8 mouse cellular contexts compared by ENCODE assay signal in genomic region chr2:150666723-150667064, GRCm38 (mm10). TPM values are rescaled to one million over a fixed set of nuclear protein-coding genes. Genes with fewer than 3 reads are reported as not detected.
DNase-seq lines count a peak whose midpoint lies in the region; ATAC-seq lines count a peak whose summit lies in the region.
"Had no signal": no experiment of that assay in that cellular context is flagged by ENCODE, and none has a peak within 500 bp of the region (broad histone marks: within the 10 kb centered on the region; RNA-seq: fewer than 3 reads in every experiment).

No protein-coding gene starts in this region.

- H3K27ac ChIP-seq in forebrain, embryonic 13.5 days: peak overlapping the region; percentile 82
- H3K27ac ChIP-seq in limb, embryonic 13.5 days: no peak overlapping the region

- peaks cover 28% of the 10 kb centered on the region for H3K27me3 ChIP-seq in megakaryocyte, embryonic 14.5 days (replicated peaks)
- no peaks in the 10 kb centered on the region for H3K27me3 ChIP-seq in forebrain, embryonic 13.5 days
- peaks cover 53% of the 10 kb centered on the region for H3K27me3 ChIP-seq in limb, embryonic 13.5 days
- no peaks in the 10 kb centered on the region for H3K27me3 ChIP-seq in splenic B cell, adult 2 months (ENCODE audit: control insufficient read depth, insufficient read depth, low read length, poor library complexity, severe bottlenecking)

- H3K4me3 ChIP-seq in megakaryocyte, embryonic 14.5 days (replicated peaks): peak overlapping the region; percentile 96
- peak overlapping the region; percentile 75 for H3K4me3 ChIP-seq in forebrain, embryonic 13.5 days
- peak overlapping the region; percentile 64 for H3K4me3 ChIP-seq in limb, embryonic 13.5 days

- H3K9ac ChIP-seq in forebrain, embryonic 13.5 days: peak overlapping the region; percentile 81
- H3K9ac ChIP-seq in limb, embryonic 13.5 days: peak overlapping the region; percentile 70; the same call in 1 of the 2 replicates

- ATAC-seq in megakaryocyte, adult 5-6 weeks (ENCODE audit: poor library complexity, severe bottlenecking): no peak; the same call in 1 of the 2 replicates
- ATAC-seq in forebrain, embryonic 13.5 days: no peak
- ATAC-seq in limb, embryonic 13.5 days (ENCODE audit: low FRiP score, low read depth): no peak

- H3K36me3 ChIP-seq in megakaryocyte, embryonic 14.5 days (replicated peaks; ENCODE audit: low read length): no peaks in the 10 kb centered on the region
- no peaks in the 10 kb centered on the region for H3K36me3 ChIP-seq in forebrain, embryonic 13.5 days (ENCODE audit: poor library complexity, severe bottlenecking)
- no peaks in the 10 kb centered on the region for H3K36me3 ChIP-seq in limb, embryonic 13.5 days
- no peaks in the 10 kb centered on the region for H3K36me3 ChIP-seq in splenic B cell, adult 2 months (ENCODE audit: control insufficient read depth, insufficient read depth, low read length, poor library complexity, severe bottlenecking)

- H3K9me3 ChIP-seq in megakaryocyte, embryonic 14.5 days: no peaks in the 10 kb centered on the region
- H3K9me3 ChIP-seq in forebrain, embryonic 13.5 days (replicated peaks): no peaks in the 10 kb centered on the region
- H3K9me3 ChIP-seq in limb, embryonic 13.5 days: no peaks in the 10 kb centered on the region

- H3K4me1 ChIP-seq in megakaryocyte, embryonic 14.5 days: peaks cover 63% of the 10 kb centered on the region
- H3K4me1 ChIP-seq in forebrain, embryonic 13.5 days: peaks cover 58% of the 10 kb centered on the region
- H3K4me1 ChIP-seq in limb, embryonic 13.5 days: peaks cover 16% of the 10 kb centered on the region

- WGBS in forebrain, embryonic 13.5 days: 34% methylated on average over 7 of the region's 7 CpGs
- 50% methylated on average over 7 of the region's 7 CpGs for WGBS in limb, embryonic 13.5 days

- H3K4me2 ChIP-seq in forebrain, embryonic 13.5 days: peak overlapping the region; percentile 86
- peak overlapping the region; percentile 96 for H3K4me2 ChIP-seq in limb, embryonic 13.5 days (replicated peaks)

- peak; percentile 77 for DNase-seq in splenic B cell, adult 2 months (ENCODE audit: low read depth, low spot score)
- no peak for DNase-seq in urinary bladder, postnatal 10 days (ENCODE audit: low spot score)
- DNase-seq in thymus, postnatal 14 days: no peak

RNA-seq across cellular contexts. Expression of gene Acss1, which starts 1.6 kb away (rescaled TPM):
- 2.8 and 13.4 TPM in 2 replicates for polyA plus RNA-seq in megakaryocyte, embryonic 14.5 days (2012; ENCODE audit: insufficient read depth, low replicate concordance)
- total RNA-seq in megakaryocyte, adult 5-6 weeks (2015): 12.4 and 15.1 TPM in 2 replicates
- 14.4 and 15.9 TPM in 2 replicates for total RNA-seq in megakaryocyte, adult 5-6 weeks (2017)
- polyA plus RNA-seq in forebrain, embryonic 13.5 days (2015; fragmentation: Nextera tagmentation; extraction: Ambion mirVana): 32.9 and 34.1 TPM in 2 replicates
- polyA plus RNA-seq in limb, embryonic 13.5 days (2015; fragmentation: Nextera tagmentation; extraction: Ambion mirVana): 4.1 and 4.5 TPM in 2 replicates

RNA-seq across cellular contexts. Expression of gene Vsx1, which starts 22.5 kb away (rescaled TPM):
- polyA plus RNA-seq in megakaryocyte, embryonic 14.5 days (2012; ENCODE audit: insufficient read depth, low replicate concordance): not detected in 2 replicates
- not detected in 2 replicates for total RNA-seq in megakaryocyte, adult 5-6 weeks (2015)
- total RNA-seq in megakaryocyte, adult 5-6 weeks (2017): not detected in 2 replicates
- 0.10 and 0.12 TPM in 2 replicates for polyA plus RNA-seq in forebrain, embryonic 13.5 days (2015; fragmentation: Nextera tagmentation; extraction: Ambion mirVana)
- polyA plus RNA-seq in limb, embryonic 13.5 days (2015; fragmentation: Nextera tagmentation; extraction: Ambion mirVana): 0.04 TPM in 1 of 2 replicates, not detected in the other
- polyA plus RNA-seq: large intestine, adult 2 months had no signal

RNA-seq across cellular contexts. Expression of gene Apmap, which starts 58.3 kb away (rescaled TPM):
- polyA plus RNA-seq in megakaryocyte, embryonic 14.5 days (2012; ENCODE audit: insufficient read depth, low replicate concordance): 29.0 and 66.7 TPM in 2 replicates
- 22.2 and 25.1 TPM in 2 replicates for total RNA-seq in megakaryocyte, adult 5-6 weeks (2015)
- total RNA-seq in megakaryocyte, adult 5-6 weeks (2017): 39.1 and 39.8 TPM in 2 replicates
- polyA plus RNA-seq in forebrain, embryonic 13.5 days (2015; fragmentation: Nextera tagmentation; extraction: Ambion mirVana): 37.1 and 40.2 TPM in 2 replicates
- polyA plus RNA-seq in limb, embryonic 13.5 days (2015; fragmentation: Nextera tagmentation; extraction: Ambion mirVana): 28.4 and 30.9 TPM in 2 replicates
